Mouse (Mus musculus): ENCODE measurements around the gene Lce1k.

DNA sequence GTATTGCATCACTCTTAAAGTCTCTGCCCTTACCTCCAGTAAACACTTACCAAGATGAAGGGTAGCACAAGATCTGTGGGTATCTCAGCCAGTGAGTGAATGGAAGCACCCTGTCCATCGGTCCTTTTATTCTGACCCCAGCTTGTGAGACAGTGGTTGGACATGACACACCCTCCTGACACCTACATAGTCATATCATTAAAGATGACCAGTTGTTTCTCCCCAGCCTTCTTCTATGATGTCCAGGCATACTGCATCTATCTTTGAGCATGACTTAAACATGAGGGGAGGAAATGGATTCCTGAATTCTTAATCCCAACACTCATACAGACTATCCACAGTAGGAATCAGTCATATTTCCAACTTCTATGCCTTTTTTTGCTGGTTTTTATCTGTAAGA lies 17.3 kb downstream of the Lce1k start, which contains the start of gene Lce1j:
- no peak for TF ChIP-seq POLR2A (IDR thresholded peaks at IDR 0.05; ENCODE audit: low read depth, low read length)
- no peak for TF ChIP-seq CTCF (IDR thresholded peaks at IDR 0.05; ENCODE audit: extremely low read depth, insufficient read depth, insufficient read length, insufficient replicate concordance)

Data from spleen, adult 2 months (tissue).